Mouse (Mus musculus) forebrain, embryonic 10.5 days (tissue): ENCODE measurements at regions not wholly inside any gene's neighbourhood (a gene's known extent, or its start where the extent isn't known, plus 50 kb on each side); places are given as distances from the start of the nearest gene placed in this dataset.
A peak's percentile ranks its signal among the peaks of the same experiment; 100 is the strongest.

ENCODE experiments used
- DNase-seq: peaks from one replicate; pipeline ENCODE4 v3.0.0-alpha.2; 2017; ENCODE audit warnings: low spot score; ENCODE audit errors: extremely low spot score
- H3K27ac ChIP-seq: fragments of 300-500 bp; sonication (generic); 2 replicates; pipeline ENCODE4 v1.5.1; 2016; ENCODE audit warnings: mild to moderate bottlenecking
- H3K27me3 ChIP-seq: fragments of 300-500 bp; sonication (generic); 2 replicates; pipeline ENCODE4 v1.6.1; 2016; ENCODE audit warnings: mild to moderate bottlenecking; ENCODE audit not compliant: poor library complexity, severe bottlenecking
- H3K36me3 ChIP-seq: fragments of 300-500 bp; sonication (generic); replicated peaks from 2 replicates; pipeline ENCODE4 v1.6.1; 2016; ENCODE audit warnings: mild to moderate bottlenecking, moderate library complexity
- H3K4me1 ChIP-seq: fragments of 300-500 bp; sonication (generic); 2 replicates; pipeline ENCODE4 v1.6.1; 2016
- H3K4me3 ChIP-seq: fragments of 300-500 bp; sonication (generic); 2 replicates; pipeline ENCODE4 v1.5.1; 2016; ENCODE audit warnings: mild to moderate bottlenecking, moderate library complexity
- H3K9me3 ChIP-seq: fragments of 300-500 bp; sonication (generic); 2 replicates; pipeline ENCODE4 v1.6.1; 2016; ENCODE audit warnings: mild to moderate bottlenecking, moderate library complexity
- WGBS: fragments of 180-500 bp; shearing (Covaris S2); methylation state at CpG from one replicate; pipeline ENCODE4 v1.1.7; 2016; 5-methylcytosine and 5-hydroxymethylcytosine counted together

GRCm38 (mm10) chr2:159438961-159439360, 644.4 kb downstream of the Dhx35 start:
- peaks cover 7% of the 10 kb centered on the region; the same call in 1 of the 2 replicates for H3K4me1 ChIP-seq
- no peak overlapping the region for H3K27ac ChIP-seq
- no peak overlapping the region for H3K4me3 ChIP-seq
- no peaks in the 10 kb centered on the region for H3K36me3 ChIP-seq
- 90% methylated on average over 6 of the region's 6 CpGs for WGBS
- peaks cover 5% of the 10 kb centered on the region; the same call in 1 of the 2 replicates for H3K9me3 ChIP-seq
- H3K27me3 ChIP-seq = no peaks in the 10 kb centered on the region
- DNase-seq = no peak

- peak; percentile 21 for DNase-seq
- H3K36me3 ChIP-seq = no peaks in the 10 kb centered on the region
- H3K4me1 ChIP-seq = peaks cover 13% of the 10 kb centered on the region; the same call in 1 of the 2 replicates
- H3K9me3 ChIP-seq = no peaks in the 10 kb centered on the region
- 19% methylated on average over 8 of the region's 8 CpGs for WGBS
- H3K27ac ChIP-seq = no peak overlapping the region
- H3K4me3 ChIP-seq = no peak overlapping the region
- H3K27me3 ChIP-seq = no peaks in the 10 kb centered on the region
These were observed 649.0 kb downstream of the Dhx35 start for GRCm38 (mm10) chr2:159443581-159443980.

- Histone ChIP-seq H3K9me3 (no peaks in the 10 kb centered on the region), H3K4me3 (no peak overlapping the region), H3K4me1 (peaks cover 13% of the 10 kb centered on the region; the same call in 1 of the 2 replicates), H3K36me3 (no peaks in the 10 kb centered on the region), H3K27me3 (no peaks in the 10 kb centered on the region), H3K27ac (no peak overlapping the region)
- 74% methylated on average over 5 of the region's 5 CpGs for WGBS
- no peak for DNase-seq
These were observed 651.8 kb downstream of the Dhx35 start for GRCm38 (mm10) chr2:159446434-159446833.

- no peak overlapping the region for H3K27ac ChIP-seq
- 84% methylated on average over 5 of the region's 5 CpGs for WGBS
- no peak overlapping the region for H3K4me3 ChIP-seq
- no peak for DNase-seq
- peaks cover 13% of the 10 kb centered on the region; the same call in 1 of the 2 replicates for H3K4me1 ChIP-seq
- no peaks in the 10 kb centered on the region for H3K27me3 ChIP-seq
- no peaks in the 10 kb centered on the region for H3K9me3 ChIP-seq
- no peaks in the 10 kb centered on the region for H3K36me3 ChIP-seq
These were observed 652.3 kb downstream of the Dhx35 start for GRCm38 (mm10) chr2:159446886-159447285.

- 0 out of 2 replicates have a peak, but pooled peaks cover 6% of the 10 kb centered on the region for H3K4me1 ChIP-seq
- no peaks in the 10 kb centered on the region for H3K9me3 ChIP-seq
- H3K4me3 ChIP-seq = no peak overlapping the region
- 91% methylated on average over 5 of the region's 5 CpGs for WGBS
- no peaks in the 10 kb centered on the region for H3K36me3 ChIP-seq
- no peaks in the 10 kb centered on the region for H3K27me3 ChIP-seq
- H3K27ac ChIP-seq = no peak overlapping the region
- DNase-seq = no peak
These were observed 654.4 kb downstream of the Dhx35 start for GRCm38 (mm10) chr2:159448976-159449375.

- Histone ChIP-seq H3K9me3 (no peaks in the 10 kb centered on the region), H3K36me3 (no peaks in the 10 kb centered on the region), H3K27ac (no peak overlapping the region), H3K4me3 (no peak overlapping the region), H3K4me1 (no peaks in the 10 kb centered on the region), H3K27me3 (no peaks in the 10 kb centered on the region)
- 89% methylated on average over 9 of the region's 9 CpGs for WGBS
- DNase-seq = no peak
These were observed 656.8 kb downstream of the Dhx35 start for GRCm38 (mm10) chr2:159451439-159451838.

- H3K27me3 ChIP-seq = no peaks in the 10 kb centered on the region
- H3K9me3 ChIP-seq = no peaks in the 10 kb centered on the region
- no peaks in the 10 kb centered on the region for H3K4me1 ChIP-seq
- 76% methylated on average over 6 of the region's 6 CpGs for WGBS
- no peak overlapping the region for H3K4me3 ChIP-seq
- no peak for DNase-seq
- no peaks in the 10 kb centered on the region for H3K36me3 ChIP-seq
- no peak overlapping the region for H3K27ac ChIP-seq
These were observed 686.9 kb downstream of the Dhx35 start for GRCm38 (mm10) chr2:159481399-159482080.

- H3K27me3 ChIP-seq = no peaks in the 10 kb centered on the region
- H3K9me3 ChIP-seq = no peaks in the 10 kb centered on the region
- H3K36me3 ChIP-seq = no peaks in the 10 kb centered on the region
- DNase-seq = no peak
- H3K27ac ChIP-seq = no peak overlapping the region
- H3K4me1 ChIP-seq = no peaks in the 10 kb centered on the region
- H3K4me3 ChIP-seq = no peak overlapping the region
- 75% methylated on average over 3 of the region's 3 CpGs for WGBS
These were observed 696.5 kb downstream of the Dhx35 start for GRCm38 (mm10) chr2:159491090-159491489.

- Histone ChIP-seq H3K36me3 (no peaks in the 10 kb centered on the region), H3K9me3 (no peaks in the 10 kb centered on the region), H3K27me3 (no peaks in the 10 kb centered on the region), H3K4me3 (no peak overlapping the region), H3K27ac (no peak overlapping the region), H3K4me1 (no peaks in the 10 kb centered on the region; the same call in 1 of the 2 replicates)
- no peak for DNase-seq
- WGBS = 71% methylated on average over 2 of the region's 2 CpGs
These were observed 704.1 kb downstream of the Dhx35 start for GRCm38 (mm10) chr2:159498691-159499090.

GRCm38 (mm10) chr2:159501039-159501438, 706.4 kb downstream of the Dhx35 start:
- no peaks in the 10 kb centered on the region; the same call in 1 of the 2 replicates for H3K4me1 ChIP-seq
- WGBS = 60% methylated on average over 3 of the region's 3 CpGs
- DNase-seq = no peak
- no peak overlapping the region for H3K4me3 ChIP-seq
- H3K27ac ChIP-seq = no peak overlapping the region
- H3K36me3 ChIP-seq = no peaks in the 10 kb centered on the region
- no peaks in the 10 kb centered on the region for H3K9me3 ChIP-seq
- H3K27me3 ChIP-seq = no peaks in the 10 kb centered on the region

- Histone ChIP-seq H3K4me1 (no peaks in the 10 kb centered on the region), H3K27me3 (no peaks in the 10 kb centered on the region), H3K9me3 (no peaks in the 10 kb centered on the region), H3K27ac (no peak overlapping the region), H3K36me3 (no peaks in the 10 kb centered on the region), H3K4me3 (no peak overlapping the region)
- no peak for DNase-seq
- 75% methylated on average over 4 of the region's 4 CpGs for WGBS
These were observed 724.5 kb downstream of the Dhx35 start for GRCm38 (mm10) chr2:159519066-159519465.

- no peaks in the 10 kb centered on the region for H3K36me3 ChIP-seq
- DNase-seq = no peak
- H3K9me3 ChIP-seq = no peaks in the 10 kb centered on the region
- 77% methylated on average over 2 of the region's 2 CpGs for WGBS
- no peak overlapping the region for H3K4me3 ChIP-seq
- H3K4me1 ChIP-seq = no peaks in the 10 kb centered on the region
- no peaks in the 10 kb centered on the region for H3K27me3 ChIP-seq
- H3K27ac ChIP-seq = no peak overlapping the region
These were observed 729.1 kb downstream of the Dhx35 start for GRCm38 (mm10) chr2:159523739-159524138.

- H3K9me3 ChIP-seq = no peaks in the 10 kb centered on the region
- no peak for DNase-seq
- H3K4me1 ChIP-seq = no peaks in the 10 kb centered on the region
- H3K27ac ChIP-seq = no peak overlapping the region
- H3K4me3 ChIP-seq = no peak overlapping the region
- no peaks in the 10 kb centered on the region for H3K27me3 ChIP-seq
- H3K36me3 ChIP-seq = no peaks in the 10 kb centered on the region
- 80% methylated on average over 2 of the region's 2 CpGs for WGBS
These were observed 740.3 kb downstream of the Dhx35 start for GRCm38 (mm10) chr2:159534951-159535350.
